Mouse (Mus musculus) CH12.LX (cell line): ENCODE measurements at regions not wholly inside any gene's neighbourhood (a gene's known extent, or its start where the extent isn't known, plus 50 kb on each side); places are given as distances from the start of the nearest gene placed in this dataset.

Source experiments
- CTCF ChIP-seq, 2 experiments: IDR thresholded peaks in 1 of 2; conservative IDR thresholded peaks in 1 of 2; 2 replicates each; pipeline ENCODE4 v1.5.1; 2011 to 2012; ENCODE audit warnings: low read depth in 2 of 2, low read length in 2 of 2, improper control_type of control experiment in 1 of 2, inconsistent platforms in 1 of 2, mild to moderate bottlenecking in 1 of 2, moderate library complexity in 1 of 2
- ELF1 ChIP-seq: IDR thresholded peaks from 2 replicates; pipeline ENCODE4 v1.6.1; 2014; ENCODE audit warnings: low read depth, mild to moderate bottlenecking, inconsistent platforms, low read length, improper control_type of control experiment
- EP300 ChIP-seq: IDR thresholded peaks from 2 replicates; pipeline ENCODE4 v1.6.1; 2011; ENCODE audit warnings: low read length, improper control_type of control experiment
- MAX ChIP-seq: IDR thresholded peaks from 2 replicates; pipeline ENCODE4 v1.6.1; 2011; ENCODE audit warnings: low read length, improper control_type of control experiment
- MYC ChIP-seq: IDR thresholded peaks from 2 replicates; pipeline ENCODE4 v1.6.1; 2011; ENCODE audit warnings: low read depth, mild to moderate bottlenecking, improper control_type of control experiment, low read length
- POLR2A ChIP-seq: IDR thresholded peaks from 2 replicates; pipeline ENCODE4 v1.6.1; 2011; ENCODE audit warnings: low read depth, mild to moderate bottlenecking, improper control_type of control experiment, low read length
- SIN3A ChIP-seq: IDR thresholded peaks from 2 replicates; pipeline ENCODE4 v1.6.1; 2012; ENCODE audit warnings: low read length, improper control_type of control experiment, inconsistent platforms
- TBP ChIP-seq: conservative IDR thresholded peaks from 2 replicates; pipeline ENCODE4 v1.6.1; 2011; ENCODE audit warnings: low read depth, low read length, improper control_type of control experiment
- UBTF ChIP-seq: IDR thresholded peaks from 2 replicates; pipeline ENCODE4 v1.6.1; 2012; ENCODE audit warnings: low read depth, mild to moderate bottlenecking, inconsistent platforms, low read length, improper control_type of control experiment, moderate library complexity
- USF2 ChIP-seq: conservative IDR thresholded peaks from 2 replicates; pipeline ENCODE4 v1.6.1; 2011; ENCODE audit warnings: low read depth, low read length, improper control_type of control experiment
- ZC3H11A ChIP-seq: IDR thresholded peaks from 2 replicates; pipeline ENCODE4 v1.6.1; 2012; ENCODE audit warnings: low read depth, mild to moderate bottlenecking, inconsistent platforms, low read length, improper control_type of control experiment
- ZNF384 ChIP-seq: IDR thresholded peaks from 2 replicates; pipeline ENCODE4 v1.6.1; 2012; ENCODE audit warnings: low read depth, low read length, improper control_type of control experiment, inconsistent platforms

DNA sequence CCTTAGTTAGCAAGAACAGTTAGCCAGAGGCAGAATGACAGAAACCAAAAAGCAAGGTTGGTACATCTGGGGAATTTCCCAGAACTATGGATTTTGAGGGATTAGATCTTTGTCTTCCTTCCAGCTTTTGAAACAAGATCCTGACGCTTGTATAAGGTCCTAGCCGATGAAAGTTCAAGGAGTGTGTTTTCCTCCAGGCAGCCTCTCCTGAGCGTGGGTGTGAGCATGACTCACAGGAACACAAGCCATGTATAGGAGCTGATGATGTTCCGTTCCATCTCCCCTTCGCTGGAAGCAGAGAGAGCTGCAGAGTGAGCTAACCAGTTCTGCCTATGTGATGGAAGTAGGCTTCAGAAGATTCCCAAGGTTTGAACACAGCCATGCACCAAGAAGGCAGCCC is 105.6 kb upstream of the Dhrs4 start:
- TF ChIP-seq USF2 (no peak), UBTF (no peak), CTCF (conservative IDR thresholded peaks at IDR 0.05 in 1 of 2, IDR thresholded peaks at IDR 0.05 in 1 of 2; ENCODE audit: low read depth in 2 of 2, low read length in 2 of 2) (no peak), ELF1 (no peak), EP300 (no peak), POLR2A (no peak), SIN3A (no peak), TBP (no peak), MYC (no peak), ZC3H11A (no peak), ZNF384 (no peak), MAX (no peak)
